Mouse (Mus musculus): ENCODE data around the gene Prdx6.

GRCm38 (mm10) chr1:161190253-161190910 lies 60.6 kb downstream of the Prdx6 start:
- no peak for TF ChIP-seq CTCF (IDR thresholded peaks at IDR 0.05; ENCODE audit: insufficient read depth, low read depth, low read length)
- no peak for TF ChIP-seq POLR2A (IDR thresholded peaks at IDR 0.05; ENCODE audit: insufficient read depth, low read depth, low read length)
